Mouse (Mus musculus) layer of hippocampus, postnatal 25 days (tissue): ENCODE data around the gene Tmem104. TPM values are rescaled to one million over a fixed set of nuclear protein-coding genes. Genes with fewer than 3 reads are reported as not detected.

ENCODE experiments used
- DNase-seq, 2 experiments: peaks; one replicate each; pipeline ENCODE4 v3.0.0; 2022; ENCODE audit warnings: mixed read lengths in 2 of 2, low spot score in 1 of 2; ENCODE audit errors: extremely low spot score in 1 of 2
- total RNA-seq, 2 experiments: library from RNA; stranded (reverse); gene quantifications; 2 replicates each; pipeline ENCODE4 v1.2.3; 2021

Tmem104 gene
- 10 to 100 TPM; 19.0 to 19.4 TPM for total RNA-seq

DNA sequence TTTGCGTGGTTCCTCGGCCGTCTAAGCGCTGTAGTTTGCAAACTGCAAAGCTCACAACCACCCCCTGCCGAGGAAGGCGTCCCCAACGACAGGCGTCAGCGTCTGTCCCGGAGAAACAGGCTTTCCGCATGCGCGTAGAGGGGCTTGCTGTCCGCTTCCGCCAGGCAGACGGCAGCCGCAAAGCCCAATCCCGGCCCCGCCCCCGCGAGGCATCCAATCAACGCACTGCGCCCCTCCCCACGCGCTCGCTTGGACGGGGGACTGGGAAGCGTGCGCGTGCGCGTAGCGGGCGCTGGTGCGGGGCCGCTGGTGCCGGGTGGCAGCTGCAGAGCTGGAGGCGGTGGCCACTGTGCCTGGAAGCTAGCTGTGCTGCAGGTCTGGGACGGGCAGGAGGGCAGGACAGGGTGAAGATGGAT is at the start of gene Tmem104:
Gene Tmem104 (plus strand): TSS at position 264 of the 416 bp plus-strand sequence.
- DNase-seq = peak; percentile 98 to 99

DNA sequence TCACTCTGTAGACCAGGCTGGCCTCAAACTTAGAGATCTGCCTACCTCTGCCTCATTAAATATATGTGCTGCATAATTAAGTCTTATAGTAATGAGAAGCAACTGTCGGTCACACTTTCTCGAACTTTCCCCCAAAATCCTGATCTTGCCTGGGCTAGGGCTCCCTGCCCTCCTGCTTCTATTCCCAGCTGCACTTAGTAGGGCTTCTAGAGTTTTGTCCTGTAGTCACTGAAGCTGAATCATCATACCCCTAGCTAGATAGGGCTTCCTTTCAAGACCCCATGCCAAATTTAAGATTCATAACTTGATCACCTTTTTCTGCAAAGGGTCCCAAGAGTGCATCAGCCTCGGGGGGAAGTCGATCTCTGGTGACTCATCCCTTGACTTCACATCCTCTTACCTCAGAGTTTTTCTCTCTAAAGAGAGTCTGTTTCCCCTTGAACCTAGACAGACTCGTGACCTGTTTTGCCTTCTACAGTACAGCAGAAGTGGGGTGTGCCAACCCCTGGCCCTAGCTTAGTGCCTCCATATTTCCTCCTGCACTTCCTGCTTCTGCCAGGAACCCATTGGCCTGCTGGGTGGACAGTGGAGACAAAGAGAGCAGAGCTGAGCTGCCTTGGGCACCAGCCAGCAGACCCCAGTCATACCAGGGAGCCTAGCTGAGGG is 48.6 kb upstream of the Tmem104 start:
- DNase-seq = no peak

DNA sequence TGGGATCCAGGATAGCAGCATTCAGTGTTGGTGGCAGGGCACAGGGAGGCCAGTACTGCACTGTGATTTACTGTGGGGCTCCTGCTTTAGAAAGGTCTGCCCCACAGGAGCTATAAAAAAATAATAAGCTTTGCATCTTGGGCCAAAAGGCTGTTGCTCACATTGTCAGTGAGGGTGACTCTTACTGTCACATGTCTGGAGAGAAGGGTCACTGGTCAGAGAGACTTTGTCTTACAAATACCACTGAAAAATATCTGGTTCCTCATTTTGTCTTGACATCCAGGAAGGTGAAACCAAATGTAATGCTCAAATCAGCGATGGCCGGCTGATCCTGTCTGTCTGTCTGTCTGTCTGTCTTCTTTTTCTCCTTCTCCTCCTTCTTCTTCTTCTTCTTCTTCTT is 45.3 kb upstream of the Tmem104 start:
- no peak for DNase-seq

DNA sequence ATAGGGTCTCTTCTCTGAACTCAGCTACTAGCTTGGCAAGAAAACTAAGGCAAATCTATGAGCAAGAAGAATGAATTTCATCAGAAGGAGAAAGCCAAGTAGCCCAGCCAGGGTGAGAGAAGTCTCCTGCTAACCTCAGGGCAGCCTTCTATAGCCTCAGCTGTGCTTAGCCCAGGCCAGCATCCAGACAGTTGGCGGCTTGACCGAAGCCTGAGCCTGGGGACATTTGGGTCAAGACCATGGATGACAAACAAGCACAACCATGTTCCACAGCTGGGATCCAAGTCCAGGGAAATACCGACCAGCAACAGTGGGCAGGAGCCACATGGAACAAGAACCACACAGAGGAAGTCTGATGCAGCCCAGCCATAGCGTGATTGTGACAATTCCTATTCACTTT is 39.5 kb upstream of the Tmem104 start:
- DNase-seq = no peak

GRCm38 (mm10) chr11:115150741-115151254 is 36.5 kb upstream of the Tmem104 start:
- no peak for DNase-seq

DNA sequence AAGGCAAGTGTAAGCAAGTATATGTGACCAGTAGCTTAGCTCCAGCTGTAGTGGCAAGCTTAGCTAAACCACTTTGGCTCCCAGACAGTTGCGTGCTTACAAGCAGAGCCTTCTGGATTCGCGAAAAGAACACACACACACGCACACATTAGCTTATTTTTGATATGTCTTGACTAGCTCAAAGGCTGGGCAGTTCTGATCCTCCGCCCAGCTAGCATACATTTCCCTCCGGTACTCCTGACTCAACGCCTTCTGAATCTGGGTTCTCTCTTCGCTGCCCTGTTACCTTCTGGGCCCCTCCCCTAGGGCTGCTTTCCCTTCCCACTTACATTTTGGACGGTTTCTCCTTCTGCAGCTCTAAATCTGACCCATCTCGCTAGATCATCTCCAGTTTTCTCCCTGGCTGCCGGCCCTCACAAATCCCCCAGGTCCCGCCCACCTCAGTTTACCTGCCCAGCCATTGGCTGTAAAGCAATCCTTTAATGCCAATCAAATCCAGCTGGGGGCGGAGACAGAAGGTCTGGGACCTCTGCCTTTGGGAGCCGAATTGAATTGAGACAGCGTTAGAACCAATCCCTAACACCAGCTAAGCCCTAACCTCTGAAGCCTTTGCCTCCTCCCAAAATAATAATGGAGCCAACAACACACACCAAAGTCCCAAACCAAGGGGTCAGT is 35.4 kb upstream of the Tmem104 start:
- DNase-seq = peak in 1 of 2 experiments; percentile 31

DNA sequence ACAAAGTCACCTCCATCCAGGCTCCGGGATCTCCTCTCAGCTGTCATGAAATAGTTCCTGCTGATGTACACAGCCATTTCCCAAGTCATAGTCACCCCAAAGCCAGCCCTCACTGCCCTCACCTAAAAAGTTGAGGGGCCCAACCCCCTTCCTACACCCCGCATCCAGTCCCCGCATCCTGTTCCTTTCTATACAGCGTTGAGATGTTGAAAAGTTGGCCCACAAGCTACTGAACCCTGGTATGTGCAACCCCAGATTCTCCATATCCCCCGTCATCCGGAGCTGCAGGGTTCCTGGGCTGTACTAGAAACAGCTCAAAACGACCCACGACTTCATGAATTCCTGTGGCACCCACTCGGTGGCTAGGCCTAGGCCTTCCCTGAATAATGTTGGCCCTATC is 34.2 kb upstream of the Tmem104 start:
- DNase-seq = no peak

GRCm38 (mm10) chr11:115153699-115154292 is 33.5 kb upstream of the Tmem104 start:
- peak; percentile 44 to 65 for DNase-seq

DNA sequence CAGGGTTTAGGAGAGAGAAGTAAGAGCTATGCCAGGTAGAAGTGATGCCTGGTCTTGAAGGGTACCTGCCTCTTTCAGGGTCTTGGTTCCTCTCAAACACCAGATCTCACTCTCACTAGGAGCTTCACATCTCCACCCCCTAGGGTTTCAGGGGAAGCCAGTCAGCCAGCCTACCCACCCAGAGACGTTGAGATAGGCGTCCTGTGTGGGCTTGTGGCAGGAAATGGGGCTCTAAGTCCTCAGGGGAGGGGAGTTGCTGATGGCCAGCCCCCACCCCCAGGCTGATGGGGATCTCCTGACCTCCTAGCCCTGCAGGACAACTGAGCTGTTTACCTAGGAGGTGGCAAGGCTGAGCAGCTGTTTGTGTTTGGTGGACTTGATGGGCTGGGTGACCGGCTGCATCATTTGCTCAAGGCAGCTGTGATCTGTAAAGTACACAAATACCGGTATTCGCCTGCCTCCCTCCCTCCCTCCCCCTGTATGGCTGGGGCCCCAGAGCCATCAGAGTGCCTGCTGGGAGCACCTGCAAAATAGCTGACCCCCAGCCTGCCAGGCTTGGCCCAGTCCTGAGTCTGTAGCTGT is 32.1 kb upstream of the Tmem104 start:
- DNase-seq = no peak

DNA sequence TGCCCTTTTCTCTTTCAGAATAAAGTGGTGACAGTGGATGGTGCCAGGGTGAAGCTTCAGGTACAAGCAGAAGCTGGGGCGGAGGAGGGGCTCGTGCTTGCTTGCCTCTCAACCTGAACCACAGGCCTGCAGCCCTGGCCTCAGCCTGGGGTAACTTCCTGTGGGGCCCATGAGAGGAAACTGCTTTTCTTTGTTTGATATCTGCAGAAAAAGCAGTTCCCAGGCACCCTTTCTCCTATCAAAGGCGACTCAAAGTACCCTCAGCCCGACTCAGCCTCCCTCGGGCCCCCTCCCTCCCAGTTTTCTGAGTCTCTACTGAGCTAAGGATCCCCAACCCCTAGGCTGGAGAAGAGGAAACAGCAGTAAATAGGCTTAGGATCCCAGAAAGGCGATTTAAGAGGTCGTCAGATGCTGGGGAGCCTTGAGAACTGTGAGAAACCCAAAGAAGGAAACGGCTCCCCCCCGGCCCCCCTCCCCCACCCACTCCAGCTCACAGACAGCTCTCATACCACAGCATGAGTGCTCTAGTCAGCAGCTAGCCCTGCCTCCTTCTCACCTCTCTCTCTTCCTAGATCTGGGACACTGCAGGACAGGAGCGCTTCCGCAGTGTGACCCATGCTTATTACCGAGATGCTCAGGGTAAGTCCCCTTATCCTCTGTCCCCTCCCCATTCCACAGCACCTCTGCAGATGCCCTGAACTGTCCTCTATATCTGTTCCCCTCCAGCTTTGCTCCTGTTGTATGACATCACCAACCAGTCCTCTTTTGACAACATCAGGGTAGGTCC is 29.2 kb upstream of the Tmem104 start:
- DNase-seq = no peak

- DNase-seq = peak; percentile 44 to 72
Observed at GRCm38 (mm10) chr11:115160016-115160797, 27.1 kb upstream of the Tmem104 start.

DNA sequence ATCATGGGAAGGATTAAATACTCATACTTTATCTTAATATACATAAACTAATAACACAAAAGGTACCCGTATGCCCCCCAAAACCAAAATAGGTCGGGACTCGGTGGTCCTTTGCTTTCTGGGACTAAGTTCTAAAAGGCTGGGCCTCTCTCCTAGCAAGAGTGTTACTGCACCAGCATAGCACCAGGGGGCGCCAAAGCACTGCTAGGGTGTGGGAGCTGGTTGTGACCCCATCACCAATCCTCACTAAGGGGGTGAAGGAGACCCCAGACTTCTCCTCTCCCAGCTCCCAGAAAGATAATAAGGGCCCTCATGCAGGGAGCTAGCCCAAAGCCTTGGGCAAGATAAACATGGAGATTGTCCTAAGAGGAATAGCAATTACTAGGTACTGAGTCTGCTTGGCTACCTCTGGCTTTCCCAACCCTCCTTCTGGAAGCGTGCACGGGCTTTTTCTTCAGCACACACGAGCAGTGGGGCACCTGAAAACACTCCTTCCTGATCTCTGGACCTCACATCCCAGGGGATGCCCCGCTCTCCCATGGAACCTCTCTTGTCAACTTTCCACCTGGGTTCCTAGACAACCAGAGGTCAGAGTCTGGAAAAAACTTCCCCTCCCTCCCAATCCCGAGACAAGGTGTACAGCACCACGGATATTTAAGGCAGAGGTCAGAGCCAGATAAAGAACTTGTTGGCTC is 26.3 kb upstream of the Tmem104 start:
- peak; percentile 49 to 87 for DNase-seq

DNA sequence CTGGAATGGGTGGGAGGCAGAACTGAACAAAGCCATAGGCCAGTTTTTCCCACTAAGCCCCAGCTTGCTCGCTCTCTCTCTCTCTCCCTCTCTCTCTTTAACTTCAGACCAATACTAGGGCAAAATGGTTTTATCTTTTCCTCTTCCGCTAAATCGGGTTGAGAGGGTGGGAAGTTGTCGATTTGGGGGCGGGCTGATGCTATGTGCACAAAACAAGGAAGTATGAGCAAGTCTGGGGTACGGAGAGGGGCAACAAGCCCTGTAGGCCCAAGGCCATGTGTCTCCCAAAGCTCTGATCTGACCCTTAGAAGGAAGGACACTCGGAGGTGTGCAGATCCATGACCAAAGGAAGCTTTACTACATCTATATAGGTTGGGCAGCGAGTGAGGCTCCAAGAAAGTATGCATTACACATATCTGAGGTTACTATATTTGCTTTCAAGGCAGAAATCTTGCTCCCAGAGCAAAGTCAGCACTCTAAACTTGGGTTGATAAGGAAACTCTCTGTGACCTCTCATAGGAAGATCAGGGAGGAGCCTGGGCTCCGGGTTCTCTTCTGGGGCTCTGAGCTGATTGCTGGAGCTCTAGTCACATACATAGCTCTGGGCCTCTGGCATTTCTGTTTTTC is 25.6 kb upstream of the Tmem104 start:
- no peak for DNase-seq

DNA sequence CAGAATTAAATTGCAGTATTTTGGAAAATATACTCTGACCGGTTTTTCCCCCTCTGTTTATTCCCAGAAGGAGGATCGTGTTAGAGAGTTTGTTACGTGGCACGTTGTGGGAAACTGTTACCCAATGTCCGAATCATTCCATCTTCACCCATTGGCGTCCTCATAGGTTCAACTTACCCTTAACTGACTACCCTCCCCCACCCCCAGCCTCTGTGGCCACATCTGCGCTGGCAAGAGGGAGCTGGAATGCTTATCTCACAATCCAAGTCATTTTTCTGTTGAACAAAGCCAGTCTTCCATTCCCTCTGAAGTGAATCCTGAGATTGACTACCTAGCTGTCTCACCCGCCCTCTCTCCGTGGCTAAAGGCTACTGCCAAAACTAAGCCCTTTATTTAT is 25.1 kb upstream of the Tmem104 start:
- no peak for DNase-seq

DNA sequence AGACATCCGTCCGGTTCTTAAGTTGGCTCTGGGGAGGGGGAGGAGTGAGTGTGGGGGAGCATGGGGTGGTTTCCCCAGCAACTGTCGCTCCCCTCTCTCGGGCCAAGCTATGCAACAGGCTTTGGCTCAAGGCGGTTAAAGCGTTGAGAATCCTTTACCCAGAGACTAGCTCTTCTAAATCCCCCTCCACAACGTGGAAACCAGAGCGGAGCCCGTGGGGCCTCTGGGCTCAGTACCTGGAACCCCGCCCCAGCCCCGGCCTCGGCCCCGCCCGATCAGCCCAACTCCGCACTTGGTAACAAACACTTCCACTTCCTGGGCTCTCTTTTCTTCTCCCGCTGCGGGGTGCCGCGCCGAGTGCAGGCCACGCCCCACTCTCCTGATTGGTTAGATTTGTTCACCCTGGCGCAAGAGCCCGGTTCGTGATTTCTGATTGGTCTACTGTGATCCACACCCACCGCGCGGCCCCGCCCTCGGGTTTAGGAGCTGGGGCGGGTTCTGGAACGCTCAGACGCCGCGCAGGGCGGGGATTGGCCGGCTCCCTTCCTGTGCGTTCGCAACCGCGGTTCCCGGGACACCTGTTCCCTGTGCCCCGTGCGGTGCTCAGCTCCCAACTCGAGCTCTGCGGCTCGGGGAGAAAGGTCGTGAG is 24.3 kb upstream of the Tmem104 start, which contains the start of gene Slc9a3r1:
Gene Slc9a3r1 (plus strand): TSS at position 510 of the 649 bp plus-strand sequence.
- peak; percentile 76 to 85 for DNase-seq

- DNase-seq = no peak
Observed at GRCm38 (mm10) chr11:115163568-115164150, 23.6 kb upstream of the Tmem104 start.

DNA sequence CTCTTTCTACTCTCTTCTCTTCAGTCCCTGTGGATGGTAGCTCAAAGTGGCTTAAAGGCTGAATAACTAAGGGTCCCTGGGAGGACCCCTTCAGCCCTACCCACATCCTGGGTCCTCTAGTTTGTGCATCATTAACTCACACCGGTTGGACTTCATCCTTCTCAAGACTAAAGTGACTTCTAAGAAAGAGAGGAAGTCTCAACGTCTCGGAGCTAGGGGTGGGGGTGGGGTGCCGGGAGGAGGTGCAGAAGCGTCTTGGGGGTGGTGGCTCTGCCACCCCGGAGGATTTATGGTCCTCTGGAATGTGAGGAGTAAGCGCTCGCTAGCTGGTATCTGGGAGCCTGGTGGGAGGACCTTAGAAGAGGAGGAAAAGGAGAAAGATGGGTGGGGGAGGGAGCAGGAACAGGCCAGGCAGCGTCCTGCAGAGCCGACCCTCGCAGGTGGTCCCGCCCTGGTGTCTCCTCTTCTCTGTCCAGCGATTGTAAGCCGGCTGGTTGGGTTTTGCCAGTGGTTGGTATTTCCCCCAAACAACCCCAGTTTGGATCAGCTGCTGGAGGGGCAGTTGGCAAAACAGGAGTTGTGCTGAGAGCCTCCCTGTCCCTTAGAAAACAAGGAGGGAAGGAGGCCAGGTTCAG is 22.8 kb upstream of the Tmem104 start:
- no peak for DNase-seq
